Mouse (Mus musculus): Measurements from ENCODE around the gene Irf2bp2. TPM values are rescaled to one million over a fixed set of nuclear protein-coding genes. Genes with fewer than 3 reads are reported as not detected.
A peak's percentile ranks its signal among the peaks of the same experiment; 100 is the strongest.
"Not testable (repeated sequence)": the region's sequence is repeated elsewhere in the genome, so short reads cannot be mapped to it uniquely, and the experiment has no call there.

Irf2bp2 gene
- polyA plus RNA-seq, 1 experiment, result 40.6 TPM

DNA sequence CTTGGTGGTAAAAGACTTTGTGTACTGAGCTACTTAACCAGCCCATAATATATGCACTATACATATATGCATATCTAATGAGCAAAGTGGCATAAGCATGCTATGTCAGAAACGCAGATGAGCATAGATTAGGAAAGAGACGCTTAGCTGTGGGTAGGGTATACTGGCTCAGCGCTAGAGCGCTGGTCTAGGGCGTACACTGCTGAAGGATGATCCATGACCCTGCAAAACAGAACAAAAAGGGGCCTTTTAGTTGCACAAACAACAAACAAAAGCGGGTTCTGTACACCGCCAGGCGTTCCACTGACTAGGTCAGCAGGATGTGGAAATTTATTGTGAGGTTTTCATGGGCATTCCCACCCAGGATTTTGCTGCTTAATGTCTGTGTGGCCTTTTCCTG lies 8.9 kb upstream of the Irf2bp2 start:
- Histone ChIP-seq H3K36me3 (ENCODE audit: control insufficient read depth, insufficient read depth, low read length) (no peaks in the 10 kb centered on the region), H3K27me3 (replicated peaks; ENCODE audit: control insufficient read depth, insufficient read depth, low read length) (no peaks in the 10 kb centered on the region), H3K4me3 (ENCODE audit: insufficient read depth, low read depth, low read length) (no peak overlapping the region), H3K27ac (ENCODE audit: insufficient read depth, low read depth, low read length) (peak overlapping the region; percentile 68), H3K4me1 (ENCODE audit: control insufficient read depth, insufficient read depth, low read length) (peaks cover 20% of the 10 kb centered on the region)
- no peak for DNase-seq
- WGBS, result 56% methylated on average over 8 of the region's 8 CpGs
- no peak for TF ChIP-seq POLR2A (IDR thresholded peaks at IDR 0.05; ENCODE audit: low read depth, low read length)
- no peak for TF ChIP-seq CTCF (conservative IDR thresholded peaks at IDR 0.05; ENCODE audit: insufficient read depth, insufficient read length, low read depth, low read length)

DNA sequence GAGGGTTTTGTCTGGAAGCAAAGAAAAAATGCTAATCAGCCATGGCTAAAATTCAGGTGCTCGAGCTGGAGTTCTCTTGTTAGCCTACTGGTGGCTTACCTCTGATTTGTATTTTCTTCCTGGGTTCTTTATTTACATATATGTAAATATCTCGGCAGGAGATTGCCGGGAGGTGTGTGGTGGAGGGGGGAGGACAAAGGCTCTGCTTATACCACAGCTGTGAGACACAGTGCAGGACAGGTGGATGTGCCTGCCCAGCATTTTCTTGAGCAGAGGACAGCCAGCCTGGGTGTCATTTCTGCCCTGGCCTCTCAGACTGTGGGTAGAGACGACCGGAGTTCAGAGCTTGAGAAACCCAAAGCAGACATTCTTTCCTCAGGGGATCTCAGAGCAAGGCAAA lies 7.5 kb upstream of the Irf2bp2 start:
- TF ChIP-seq POLR2A (IDR thresholded peaks at IDR 0.05; ENCODE audit: low read depth, low read length) (no peak), CTCF (conservative IDR thresholded peaks at IDR 0.05; ENCODE audit: insufficient read depth, insufficient read length, low read depth, low read length) (no peak)
- DNase-seq, result no peak
- H3K4me1 ChIP-seq (ENCODE audit: control insufficient read depth, insufficient read depth, low read length), result peaks cover 22% of the 10 kb centered on the region
- no peaks in the 10 kb centered on the region for H3K27me3 ChIP-seq (replicated peaks; ENCODE audit: control insufficient read depth, insufficient read depth, low read length)
- H3K27ac ChIP-seq (ENCODE audit: insufficient read depth, low read depth, low read length), result peak overlapping the region; percentile 75
- 40% methylated on average over 5 of the region's 5 CpGs for WGBS
- no peaks in the 10 kb centered on the region for H3K36me3 ChIP-seq (ENCODE audit: control insufficient read depth, insufficient read depth, low read length)
- H3K4me3 ChIP-seq (ENCODE audit: insufficient read depth, low read depth, low read length), result no peak overlapping the region

DNA sequence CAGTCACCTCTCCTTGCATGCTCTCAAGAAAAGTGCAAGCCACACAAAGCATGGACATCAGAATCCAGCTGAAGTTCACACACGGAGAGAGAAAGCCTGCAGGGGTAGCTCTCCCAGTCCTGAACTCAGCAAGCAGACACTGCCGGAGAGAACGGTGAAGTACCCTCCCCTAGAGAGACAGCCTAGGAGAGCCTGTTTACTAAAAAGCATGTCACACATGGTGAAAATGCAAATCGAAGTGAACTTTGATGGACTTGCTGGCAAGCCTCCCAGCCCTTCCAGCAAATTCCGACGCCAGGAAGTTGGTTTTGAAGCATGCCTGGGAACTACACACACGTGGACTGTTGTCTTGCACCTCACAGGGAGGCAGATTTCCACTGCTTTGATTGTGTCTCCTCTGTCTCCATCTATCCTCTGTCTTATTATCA lies 7.0 kb upstream of the Irf2bp2 start:
- Histone ChIP-seq H3K27ac (ENCODE audit: insufficient read depth, low read depth, low read length) (peak overlapping the region; percentile 75), H3K4me3 (ENCODE audit: insufficient read depth, low read depth, low read length) (no peak overlapping the region), H3K36me3 (ENCODE audit: control insufficient read depth, insufficient read depth, low read length) (no peaks in the 10 kb centered on the region), H3K27me3 (replicated peaks; ENCODE audit: control insufficient read depth, insufficient read depth, low read length) (no peaks in the 10 kb centered on the region), H3K4me1 (ENCODE audit: control insufficient read depth, insufficient read depth, low read length) (peaks cover 25% of the 10 kb centered on the region)
- peak; percentile 94 for DNase-seq
- 5% methylated on average over 7 of the region's 7 CpGs for WGBS
- no peak for TF ChIP-seq CTCF (conservative IDR thresholded peaks at IDR 0.05; ENCODE audit: insufficient read depth, insufficient read length, low read depth, low read length)
- no peak for TF ChIP-seq POLR2A (IDR thresholded peaks at IDR 0.05; ENCODE audit: low read depth, low read length)

DNA sequence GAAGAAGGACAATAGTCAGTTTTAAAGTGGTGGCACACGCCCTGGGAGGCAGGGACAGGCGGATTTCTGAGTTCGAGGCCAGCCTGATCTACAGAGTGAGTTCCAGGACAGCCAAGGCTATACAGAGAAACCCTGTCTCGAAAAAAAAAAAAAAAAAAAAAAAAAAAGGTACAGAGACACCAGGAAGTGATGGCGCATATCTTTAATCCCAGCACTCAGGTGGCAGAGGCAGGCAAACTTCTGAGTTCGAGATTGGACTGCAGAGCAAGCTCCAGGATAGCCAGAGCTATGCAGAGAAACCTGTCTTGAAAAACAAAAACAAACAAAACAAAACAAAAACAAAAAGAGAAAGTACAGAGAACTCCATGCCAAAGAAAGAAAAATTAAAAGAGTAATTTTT lies 6.6 kb upstream of the Irf2bp2 start:
- Histone ChIP-seq H3K27ac (ENCODE audit: insufficient read depth, low read depth, low read length) (peak overlapping the region; percentile 75; the same call in 1 of the 2 replicates), H3K4me1 (ENCODE audit: control insufficient read depth, insufficient read depth, low read length) (peaks cover 28% of the 10 kb centered on the region)
- H3K4me3 ChIP-seq (ENCODE audit: insufficient read depth, low read depth, low read length); H3K36me3 ChIP-seq (ENCODE audit: control insufficient read depth, insufficient read depth, low read length); H3K27me3 ChIP-seq (replicated peaks; ENCODE audit: control insufficient read depth, insufficient read depth, low read length); DNase-seq: not testable (repeated sequence)
- 87% methylated on average over 6 of the region's 6 CpGs for WGBS

- Histone ChIP-seq H3K36me3 (ENCODE audit: control insufficient read depth, insufficient read depth, low read length) (no peaks in the 10 kb centered on the region), H3K4me1 (ENCODE audit: control insufficient read depth, insufficient read depth, low read length) (peaks cover 30% of the 10 kb centered on the region), H3K27ac (ENCODE audit: insufficient read depth, low read depth, low read length) (no peak overlapping the region), H3K4me3 (ENCODE audit: insufficient read depth, low read depth, low read length) (no peak overlapping the region), H3K27me3 (replicated peaks; ENCODE audit: control insufficient read depth, insufficient read depth, low read length) (no peaks in the 10 kb centered on the region)
- WGBS, result 93% methylated on average over 4 of the region's 4 CpGs
- no peak for DNase-seq
- TF ChIP-seq POLR2A (IDR thresholded peaks at IDR 0.05; ENCODE audit: low read depth, low read length) (no peak), CTCF (conservative IDR thresholded peaks at IDR 0.05; ENCODE audit: insufficient read depth, insufficient read length, low read depth, low read length) (no peak)
These were observed 5.5 kb upstream of the Irf2bp2 start for GRCm38 (mm10) chr8:126599297-126599696.

- WGBS, result 79% methylated on average over 12 of the region's 12 CpGs
- no peak for DNase-seq
- H3K36me3 ChIP-seq (ENCODE audit: control insufficient read depth, insufficient read depth, low read length), result no peaks in the 10 kb centered on the region
- no peaks in the 10 kb centered on the region for H3K27me3 ChIP-seq (replicated peaks; ENCODE audit: control insufficient read depth, insufficient read depth, low read length)
- H3K4me1 ChIP-seq (ENCODE audit: control insufficient read depth, insufficient read depth, low read length), result peaks cover 22% of the 10 kb centered on the region
- TF ChIP-seq POLR2A (IDR thresholded peaks at IDR 0.05; ENCODE audit: low read depth, low read length), result no peak
- no peak for TF ChIP-seq CTCF (conservative IDR thresholded peaks at IDR 0.05; ENCODE audit: insufficient read depth, insufficient read length, low read depth, low read length)
- no peak overlapping the region for H3K27ac ChIP-seq (ENCODE audit: insufficient read depth, low read depth, low read length)
- no peak overlapping the region for H3K4me3 ChIP-seq (ENCODE audit: insufficient read depth, low read depth, low read length)
These were observed 4.4 kb upstream of the Irf2bp2 start for GRCm38 (mm10) chr8:126598218-126598617.

- Histone ChIP-seq H3K36me3 (ENCODE audit: control insufficient read depth, insufficient read depth, low read length) (peaks cover 7% of the 10 kb centered on the region; the same call in 1 of the 2 replicates), H3K27me3 (replicated peaks; ENCODE audit: control insufficient read depth, insufficient read depth, low read length) (no peaks in the 10 kb centered on the region), H3K4me1 (ENCODE audit: control insufficient read depth, insufficient read depth, low read length) (peaks cover 22% of the 10 kb centered on the region), H3K4me3 (ENCODE audit: insufficient read depth, low read depth, low read length) (no peak overlapping the region), H3K27ac (ENCODE audit: insufficient read depth, low read depth, low read length) (peak overlapping the region; percentile 80)
- no peak for TF ChIP-seq POLR2A (IDR thresholded peaks at IDR 0.05; ENCODE audit: low read depth, low read length)
- DNase-seq, result no peak
- 87% methylated on average over 5 of the region's 5 CpGs for WGBS
These were observed 2.9 kb upstream of the Irf2bp2 start for GRCm38 (mm10) chr8:126596721-126597120.
